Mouse (Mus musculus): ENCODE results near the gene Txnrd2.

Txnrd2 gene

GRCm38 (mm10) chr16:18416094-18416761, 10.0 kb upstream of the Txnrd2 start:
- DNase-seq (ENCODE audit: extremely low read depth, low read depth): no peak

- DNase-seq (ENCODE audit: extremely low read depth, low read depth): no peak
These were observed 9.3 kb upstream of the Txnrd2 start for GRCm38 (mm10) chr16:18416837-18417236.

- no peak for DNase-seq (ENCODE audit: extremely low read depth, low read depth)
These were observed 8.7 kb upstream of the Txnrd2 start for GRCm38 (mm10) chr16:18417491-18417890.

- DNase-seq (ENCODE audit: extremely low read depth, low read depth): no peak
These were observed 7.2 kb upstream of the Txnrd2 start for GRCm38 (mm10) chr16:18418756-18419602.

GRCm38 (mm10) chr16:18419603-18420026, 6.6 kb upstream of the Txnrd2 start:
- DNase-seq (ENCODE audit: extremely low read depth, low read depth): peak; percentile 35

- DNase-seq (ENCODE audit: extremely low read depth, low read depth): no peak
These were observed 5.6 kb upstream of the Txnrd2 start for GRCm38 (mm10) chr16:18420571-18420970.

GRCm38 (mm10) chr16:18423203-18423914, 2.8 kb upstream of the Txnrd2 start:
- DNase-seq (ENCODE audit: extremely low read depth, low read depth): no peak

GRCm38 (mm10) chr16:18423915-18424265, 2.3 kb upstream of the Txnrd2 start:
- DNase-seq (ENCODE audit: extremely low read depth, low read depth): no peak

- no peak for DNase-seq (ENCODE audit: extremely low read depth, low read depth)
These were observed 1.7 kb upstream of the Txnrd2 start for GRCm38 (mm10) chr16:18424364-18425045.

GRCm38 (mm10) chr16:18425475-18426214, 539 bp upstream of the Txnrd2 start:
- no peak for DNase-seq (ENCODE audit: extremely low read depth, low read depth)

- DNase-seq (ENCODE audit: extremely low read depth, low read depth): no peak
These were observed 657 bp downstream of the Txnrd2 start, which contains the start of gene Comt for GRCm38 (mm10) chr16:18426802-18427280. Gene Comt (minus strand): TSS chr16:18426852.

- DNase-seq (ENCODE audit: extremely low read depth, low read depth): no peak
These were observed 1.9 kb downstream of the Txnrd2 start for GRCm38 (mm10) chr16:18428011-18428515.

- DNase-seq (ENCODE audit: extremely low read depth, low read depth): peak; percentile 70
These were observed 2.4 kb downstream of the Txnrd2 start for GRCm38 (mm10) chr16:18428516-18429042.

GRCm38 (mm10) chr16:18429641-18430040, 3.5 kb downstream of the Txnrd2 start:
- no peak for DNase-seq (ENCODE audit: extremely low read depth, low read depth)

GRCm38 (mm10) chr16:18430641-18431212, 4.5 kb downstream of the Txnrd2 start:
- peak; percentile 68 for DNase-seq (ENCODE audit: extremely low read depth, low read depth)

- no peak for DNase-seq (ENCODE audit: extremely low read depth, low read depth)
These were observed 7.2 kb downstream of the Txnrd2 start for GRCm38 (mm10) chr16:18433341-18433920.

GRCm38 (mm10) chr16:18436128-18436527, 9.9 kb downstream of the Txnrd2 start:
- no peak for DNase-seq (ENCODE audit: extremely low read depth, low read depth)

GRCm38 (mm10) chr16:18443385-18443841, 17.2 kb downstream of the Txnrd2 start:
- peak; percentile 50 for DNase-seq (ENCODE audit: extremely low read depth, low read depth)

- DNase-seq (ENCODE audit: extremely low read depth, low read depth): no peak
These were observed 21.1 kb downstream of the Txnrd2 start for GRCm38 (mm10) chr16:18447243-18447642.
